Mouse (Mus musculus) lung, postnatal 36 days (tissue): ENCODE results near the gene Cacna1i.

ENCODE experiments used
- DNase-seq: peaks from one replicate; pipeline ENCODE4 v3.0.0; 2022; ENCODE audit warnings: mixed read lengths

Cacna1i gene

GRCm38 (mm10) chr15:80413988-80414721 is 127.1 kb downstream of the Cacna1i start:
- peak; percentile 41 for DNase-seq

- DNase-seq: no peak
Observed at GRCm38 (mm10) chr15:80415132-80415531, 128.1 kb downstream of the Cacna1i start.

GRCm38 (mm10) chr15:80417066-80417465 is 130.0 kb downstream of the Cacna1i start:
- no peak for DNase-seq

- DNase-seq: no peak
Observed at GRCm38 (mm10) chr15:80418146-80418545, 131.1 kb downstream of the Cacna1i start.

- DNase-seq: no peak
Observed at GRCm38 (mm10) chr15:80430324-80430723, 143.3 kb downstream of the Cacna1i start.

GRCm38 (mm10) chr15:80436961-80437360 is 149.9 kb downstream of the Cacna1i start:
- DNase-seq: no peak

- no peak for DNase-seq
Observed at GRCm38 (mm10) chr15:80437996-80438395, 151.0 kb downstream of the Cacna1i start.

- no peak for DNase-seq
Observed at GRCm38 (mm10) chr15:80438423-80438822, 151.4 kb downstream of the Cacna1i start.

- no peak for DNase-seq
Observed at GRCm38 (mm10) chr15:80440195-80440594, 153.2 kb downstream of the Cacna1i start.

GRCm38 (mm10) chr15:80445956-80446687 is 159.1 kb downstream of the Cacna1i start:
- peak; percentile 53 for DNase-seq
